Mouse (Mus musculus): ENCODE measurements around the gene Adh4.
A peak's percentile ranks its signal among the peaks of the same experiment; 100 is the strongest.
"Not testable (repeated sequence)": the region's sequence is repeated elsewhere in the genome, so short reads cannot be mapped to it uniquely, and the experiment has no call there.

The Adh4 gene

GRCm38 (mm10) chr3:138415121-138415690, at the start of gene Adh4:
TSS of gene Adh4 (plus strand) at chr3:138415466.
- no peak for DNase-seq (ENCODE audit: low read depth, low spot score)

- no peak for DNase-seq (ENCODE audit: low read depth, low spot score)
Observed at GRCm38 (mm10) chr3:138366181-138366580, 49.1 kb upstream of the Adh4 start.

GRCm38 (mm10) chr3:138369546-138369945, 45.7 kb upstream of the Adh4 start:
- no peak for DNase-seq (ENCODE audit: low read depth, low spot score)

GRCm38 (mm10) chr3:138370289-138370688, 45.0 kb upstream of the Adh4 start:
- not testable (repeated sequence) for DNase-seq (ENCODE audit: low read depth, low spot score)

- DNase-seq (ENCODE audit: low read depth, low spot score): no peak
Observed at GRCm38 (mm10) chr3:138373920-138374319, 41.3 kb upstream of the Adh4 start.

- DNase-seq (ENCODE audit: low read depth, low spot score): no peak
Observed at GRCm38 (mm10) chr3:138375148-138375547, 40.1 kb upstream of the Adh4 start.

GRCm38 (mm10) chr3:138381133-138381532, 34.1 kb upstream of the Adh4 start:
- DNase-seq (ENCODE audit: low read depth, low spot score): no peak

GRCm38 (mm10) chr3:138387155-138387554, 28.1 kb upstream of the Adh4 start:
- DNase-seq (ENCODE audit: low read depth, low spot score): no peak

GRCm38 (mm10) chr3:138404872-138405271, 10.4 kb upstream of the Adh4 start:
- no peak for DNase-seq (ENCODE audit: low read depth, low spot score)

- no peak for DNase-seq (ENCODE audit: low read depth, low spot score)
Observed at GRCm38 (mm10) chr3:138405341-138405740, 9.9 kb upstream of the Adh4 start.

- no peak for DNase-seq (ENCODE audit: low read depth, low spot score)
Observed at GRCm38 (mm10) chr3:138405840-138406239, 9.4 kb upstream of the Adh4 start.

- DNase-seq (ENCODE audit: low read depth, low spot score): no peak
Observed at GRCm38 (mm10) chr3:138407920-138408319, 7.3 kb upstream of the Adh4 start.

- DNase-seq (ENCODE audit: low read depth, low spot score): no peak
Observed at GRCm38 (mm10) chr3:138409585-138409984, 5.7 kb upstream of the Adh4 start.

- DNase-seq (ENCODE audit: low read depth, low spot score): no peak
Observed at GRCm38 (mm10) chr3:138410211-138410610, 5.1 kb upstream of the Adh4 start.

- no peak for DNase-seq (ENCODE audit: low read depth, low spot score)
Observed at GRCm38 (mm10) chr3:138419369-138419768, 4.1 kb downstream of the Adh4 start.

GRCm38 (mm10) chr3:138420385-138420784, 5.1 kb downstream of the Adh4 start:
- DNase-seq (ENCODE audit: low read depth, low spot score): no peak

- no peak for DNase-seq (ENCODE audit: low read depth, low spot score)
Observed at GRCm38 (mm10) chr3:138423664-138424063, 8.4 kb downstream of the Adh4 start.

GRCm38 (mm10) chr3:138424247-138424646, 9.0 kb downstream of the Adh4 start:
- DNase-seq (ENCODE audit: low read depth, low spot score): no peak

- DNase-seq (ENCODE audit: low read depth, low spot score): no peak
Observed at GRCm38 (mm10) chr3:138430360-138430976, 15.2 kb downstream of the Adh4 start.

- no peak for DNase-seq (ENCODE audit: low read depth, low spot score)
Observed at GRCm38 (mm10) chr3:138431835-138432234, 16.6 kb downstream of the Adh4 start.

- DNase-seq (ENCODE audit: low read depth, low spot score): no peak
Observed at GRCm38 (mm10) chr3:138438716-138439115, 23.4 kb downstream of the Adh4 start.

GRCm38 (mm10) chr3:138442203-138442602, 26.9 kb downstream of the Adh4 start:
- no peak for DNase-seq (ENCODE audit: low read depth, low spot score)

- DNase-seq (ENCODE audit: low read depth, low spot score): peak; percentile 87
Observed at GRCm38 (mm10) chr3:138442612-138443464, 27.6 kb downstream of the Adh4 start, which contains the start of gene Adh5. TSS of gene Adh5 (plus strand) at chr3:138443093.
